Mouse (Mus musculus): ENCODE data around the gene Espl1.

DNA sequence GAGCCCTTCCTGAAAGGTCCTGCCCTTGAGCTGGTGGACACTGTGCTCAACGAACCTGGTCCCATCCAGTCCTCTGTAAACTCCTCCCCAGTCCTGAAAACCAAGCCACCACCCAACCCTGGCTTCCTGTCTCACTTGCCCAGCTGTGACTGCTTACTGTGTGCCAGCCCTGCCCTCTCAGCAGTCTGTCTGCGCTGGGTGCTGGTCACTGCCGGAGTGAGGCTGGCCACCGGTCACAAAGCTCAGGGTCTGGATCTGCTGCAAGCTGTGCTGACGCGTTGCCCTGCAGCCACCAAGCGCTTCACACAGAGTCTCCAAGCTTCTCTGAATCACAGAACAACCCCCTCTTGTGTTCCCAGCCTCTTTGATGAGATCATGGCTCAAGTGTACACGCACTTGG, 19.2 kb downstream of the Espl1 start:
- TF ChIP-seq POLR2A (IDR thresholded peaks at IDR 0.05; ENCODE audit: insufficient read depth, low read depth, low read length) (peak; percentile 62), EP300 (IDR thresholded peaks at IDR 0.05; ENCODE audit: insufficient read depth, low read depth, low read length) (0 out of 2 replicates have a peak, but pooled peaks have one; percentile 16), CTCF (IDR thresholded peaks at IDR 0.05) (no peak)

All from heart, adult 2 months (tissue).